Mouse (Mus musculus) G1E (cell line): Measurements from ENCODE around the gene Psmb1. TPM values are rescaled to one million over a fixed set of nuclear protein-coding genes. Genes with fewer than 3 reads are reported as not detected.

ENCODE experiments used
- ATAC-seq: 2 replicates; pipeline ENCODE4 v1.8.0; 2016; ENCODE audit warnings: mild to moderate bottlenecking; ENCODE audit not compliant: insufficient number of reproducible peaks, poor library complexity, low FRiP score, severe bottlenecking; ENCODE audit errors: extremely low read depth
- DNase-seq: peaks from one replicate; pipeline ENCODE4 v3.0.0; 2012; ENCODE audit warnings: low spot score
- H3K27me3 ChIP-seq: 2 replicates; pipeline ENCODE4 v1.6.1; 2012; ENCODE audit warnings: mild to moderate bottlenecking, low read length, inconsistent platforms; ENCODE audit not compliant: insufficient read depth
- H3K36me3 ChIP-seq: replicated peaks from 2 replicates; pipeline ENCODE3; 2012; ENCODE audit warnings: mild to moderate bottlenecking, inconsistent platforms
- H3K4me1 ChIP-seq: 2 replicates; pipeline ENCODE4 v1.6.1; 2012; ENCODE audit warnings: low read depth, low read length, inconsistent platforms, mixed read lengths; ENCODE audit not compliant: insufficient read depth
- H3K4me3 ChIP-seq: 2 replicates; pipeline ENCODE4 v1.5.1; 2012; ENCODE audit warnings: low read depth, mild to moderate bottlenecking, inconsistent platforms, low read length, moderate library complexity, mixed read lengths
- H3K9me3 ChIP-seq: replicated peaks from 2 replicates; pipeline ENCODE4 v1.6.1; 2012; ENCODE audit warnings: inconsistent platforms
- CTCF ChIP-seq: IDR thresholded peaks from 2 replicates; pipeline ENCODE4 v1.5.1; 2012; ENCODE audit warnings: low read depth, low read length, inconsistent platforms, mixed read lengths
- GATA1 ChIP-seq: IDR thresholded peaks from 2 replicates; pipeline ENCODE4 v1.6.1; 2012; ENCODE audit warnings: borderline replicate concordance, low read length, inconsistent platforms, mixed read lengths
- GATA2 ChIP-seq: IDR thresholded peaks from 2 replicates; pipeline ENCODE4 v1.6.1; 2012; ENCODE audit warnings: low read depth, low read length, inconsistent platforms, borderline replicate concordance
- POLR2AphosphoS5 ChIP-seq: IDR thresholded peaks from 2 replicates; pipeline ENCODE4 v1.6.1; 2012; ENCODE audit warnings: low read depth, low read length, inconsistent platforms; ENCODE audit not compliant: insufficient replicate concordance
- TAL1 ChIP-seq: conservative IDR thresholded peaks from 2 replicates; pipeline ENCODE4 v1.6.1; 2012; ENCODE audit warnings: low read depth, low read length, inconsistent platforms, mixed read lengths
- polyA plus RNA-seq: library from polyadenylated mRNA; stranded (reverse); fragments of >175 nt; gene quantifications from 2 replicates; pipeline ENCODE4 v1.2.3, GENCODE M21; 2012
- total RNA-seq, 2 experiments: library from RNA; stranded (forward) in 1 of 2; stranded (reverse) in 1 of 2; fragments of 200-1000 nt in 1 of 2; fragments of >200 nt in 1 of 2; fragmentation: Nextera tagmentation in 1 of 2; gene quantifications; 2 replicates each; pipeline ENCODE4 v1.2.3; 2014 to 2017

Gene Psmb1
- total and polyA plus RNA-seq, 3 experiments: 59.3 to 194 (median 69.1) TPM

DNA sequence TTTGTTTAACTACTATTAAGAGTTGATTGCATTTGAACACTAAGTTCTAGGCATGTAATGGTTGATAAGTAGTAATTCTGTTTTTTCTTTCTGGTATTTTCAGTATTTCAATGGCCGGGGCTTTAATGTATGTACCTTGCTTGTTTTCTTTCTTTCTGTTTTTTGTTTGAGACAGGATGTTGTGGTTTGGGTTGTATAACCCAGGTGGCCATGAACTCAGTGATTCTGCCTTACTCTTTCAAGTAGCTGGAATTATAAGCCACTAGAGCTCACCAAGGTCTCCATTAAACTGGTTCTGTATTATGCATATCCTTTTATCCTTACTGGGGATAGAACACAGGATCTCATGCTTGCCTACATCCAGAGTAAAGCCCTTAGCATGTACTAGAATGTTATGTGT lies 19.2 kb upstream of the Psmb1 start:
- peaks cover 96% of the 10 kb centered on the region for H3K36me3 ChIP-seq
- ATAC-seq (no peak), DNase-seq (no peak)
- no peaks in the 10 kb centered on the region for H3K9me3 ChIP-seq
- peaks cover 2% of the 10 kb centered on the region; the same call in 1 of the 2 replicates for H3K4me1 ChIP-seq
- TF ChIP-seq POLR2AphosphoS5: no peak
- no peak for TF ChIP-seq CTCF
- TF ChIP-seq GATA1: no peak
- no peak for TF ChIP-seq GATA2
- TF ChIP-seq TAL1: no peak
- no peak overlapping the region for H3K4me3 ChIP-seq
- H3K27me3 ChIP-seq: no peaks in the 10 kb centered on the region

GRCm38 (mm10) chr17:15518186-15518585 lies 18.6 kb upstream of the Psmb1 start:
- no peaks in the 10 kb centered on the region for H3K27me3 ChIP-seq
- no peaks in the 10 kb centered on the region for H3K9me3 ChIP-seq
- peaks cover 97% of the 10 kb centered on the region for H3K36me3 ChIP-seq
- DNase-seq (no peak), ATAC-seq (no peak)
- no peak overlapping the region for H3K4me3 ChIP-seq
- peaks cover 2% of the 10 kb centered on the region; the same call in 1 of the 2 replicates for H3K4me1 ChIP-seq
- no peak for TF ChIP-seq GATA2
- no peak for TF ChIP-seq TAL1
- TF ChIP-seq CTCF: no peak
- no peak for TF ChIP-seq POLR2AphosphoS5
- no peak for TF ChIP-seq GATA1

GRCm38 (mm10) chr17:15517776-15518175 lies 18.2 kb upstream of the Psmb1 start:
- DNase-seq (no peak), ATAC-seq (no peak)
- TF ChIP-seq CTCF (no peak), GATA2 (no peak), GATA1 (no peak), POLR2AphosphoS5 (no peak), TAL1 (no peak)
- Histone ChIP-seq H3K4me3 (no peak overlapping the region), H3K36me3 (peaks cover 96% of the 10 kb centered on the region), H3K9me3 (no peaks in the 10 kb centered on the region), H3K4me1 (peaks cover 2% of the 10 kb centered on the region; the same call in 1 of the 2 replicates), H3K27me3 (no peaks in the 10 kb centered on the region)

DNA sequence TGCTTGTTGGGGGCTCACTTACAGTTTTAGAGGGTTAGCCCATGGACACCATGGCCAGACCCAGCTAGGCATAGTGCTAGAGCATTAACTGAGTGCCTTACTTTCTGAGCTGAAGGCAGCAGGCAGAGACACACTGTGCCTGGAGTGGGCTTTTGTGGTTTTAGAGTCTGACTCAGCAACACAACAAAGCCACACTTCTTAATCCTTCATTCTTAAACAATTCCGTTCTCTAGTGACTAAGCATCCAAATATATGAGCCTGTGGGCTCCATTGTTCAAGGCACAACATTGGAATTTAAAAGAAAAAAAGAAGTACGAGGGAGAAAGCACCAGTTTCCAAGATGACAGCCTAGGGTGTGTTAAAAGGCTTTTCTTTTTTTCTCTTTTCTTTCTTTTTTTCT lies 11.1 kb upstream of the Psmb1 start:
- no peak for TF ChIP-seq POLR2AphosphoS5
- no peak for TF ChIP-seq GATA2
- no peak for TF ChIP-seq CTCF
- no peak for TF ChIP-seq GATA1
- TF ChIP-seq TAL1: no peak
- Histone ChIP-seq H3K9me3 (no peaks in the 10 kb centered on the region), H3K4me1 (peaks cover 5% of the 10 kb centered on the region; the same call in 1 of the 2 replicates), H3K27me3 (no peaks in the 10 kb centered on the region), H3K36me3 (peaks cover 90% of the 10 kb centered on the region), H3K4me3 (no peak overlapping the region)
- no peak for DNase-seq
- ATAC-seq: no peak

DNA sequence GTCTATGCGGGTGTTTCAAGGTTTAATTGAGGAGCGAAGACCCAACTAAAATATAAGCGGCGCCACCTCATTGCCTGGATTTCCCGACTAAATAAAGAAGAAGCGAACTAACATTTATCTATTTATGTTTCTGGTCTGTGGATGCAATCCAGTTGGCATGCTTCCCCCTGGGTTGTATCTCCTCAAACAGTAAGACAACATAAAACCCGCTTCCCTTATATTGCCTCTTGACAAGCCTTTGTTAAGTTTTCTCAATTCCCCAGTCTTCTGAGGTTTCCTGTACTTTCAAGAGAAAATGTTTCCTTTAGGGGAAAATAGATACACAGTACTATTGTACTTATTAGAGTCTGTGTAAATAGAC lies 818 bp downstream of the Psmb1 start:
- H3K27me3 ChIP-seq: no peaks in the 10 kb centered on the region
- DNase-seq (no peak), ATAC-seq (no peak)
- H3K4me3 ChIP-seq: peak overlapping the region; percentile 98
- H3K9me3 ChIP-seq: no peaks in the 10 kb centered on the region
- H3K4me1 ChIP-seq: peaks cover 35% of the 10 kb centered on the region
- H3K36me3 ChIP-seq: peaks cover 47% of the 10 kb centered on the region
- TF ChIP-seq CTCF (no peak), TAL1 (no peak), GATA1 (no peak), GATA2 (no peak), POLR2AphosphoS5 (no peak)

GRCm38 (mm10) chr17:15497882-15498752 lies 1.4 kb downstream of the Psmb1 start:
- DNase-seq: peak; percentile 83
- H3K4me1 ChIP-seq: peaks cover 35% of the 10 kb centered on the region
- ATAC-seq: peak; percentile 79
- H3K27me3 ChIP-seq: no peaks in the 10 kb centered on the region
- TF ChIP-seq POLR2AphosphoS5 (no peak), GATA1 (no peak), TAL1 (no peak), GATA2 (no peak), CTCF (no peak)
- no peaks in the 10 kb centered on the region for H3K9me3 ChIP-seq
- H3K36me3 ChIP-seq: peaks cover 49% of the 10 kb centered on the region
- peak overlapping the region; percentile 98 for H3K4me3 ChIP-seq
